Mouse (Mus musculus) liver, adult 2 months (tissue): ENCODE measurements around the gene Wscd2. TPM values are rescaled to one million over a fixed set of nuclear protein-coding genes. Genes with fewer than 3 reads are reported as not detected.

Experiments
- DNase-seq: peaks from one replicate; pipeline ENCODE4 v3.0.0-alpha.2; 2011; ENCODE audit warnings: low read depth, low spot score; ENCODE audit errors: extremely low read depth
- H3K27ac ChIP-seq: fragments of 200-500 bp; replicated peaks from 2 replicates; pipeline ENCODE4 v1.5.1; 2012; ENCODE audit warnings: low read depth, mild to moderate bottlenecking, control low read depth, inconsistent platforms, low read length; ENCODE audit not compliant: insufficient read depth
- H3K27me3 ChIP-seq: fragments of 200-500 bp; 2 replicates; pipeline ENCODE4 v1.6.1; 2012; ENCODE audit warnings: mild to moderate bottlenecking, moderate library complexity, low read length, inconsistent platforms; ENCODE audit not compliant: control insufficient read depth, insufficient read depth
- H3K36me3 ChIP-seq: fragments of 200-500 bp; 2 replicates; pipeline ENCODE4 v1.6.1; 2012; ENCODE audit warnings: low read length, inconsistent platforms; ENCODE audit not compliant: control insufficient read depth, insufficient read depth
- H3K4me1 ChIP-seq: fragments of 200-500 bp; 2 replicates; pipeline ENCODE4 v1.6.1; 2011; ENCODE audit warnings: low read length; ENCODE audit not compliant: control insufficient read depth, insufficient read depth
- H3K4me3 ChIP-seq: fragments of 200-500 bp; 2 replicates; pipeline ENCODE4 v1.5.1; 2011; ENCODE audit warnings: low read depth, mild to moderate bottlenecking, control low read depth, low read length, moderate library complexity; ENCODE audit not compliant: insufficient read depth
- H3K79me2 ChIP-seq: fragments of 200-500 bp; 2 replicates; pipeline ENCODE4 v1.6.1; 2012; ENCODE audit warnings: inconsistent platforms, mild to moderate bottlenecking, low read length, moderate library complexity; ENCODE audit not compliant: control insufficient read depth, insufficient read depth
- H3K9ac ChIP-seq: fragments of 200-500 bp; 2 replicates; pipeline ENCODE4 v1.6.1; 2012; ENCODE audit warnings: low read depth, mild to moderate bottlenecking, control low read depth, inconsistent platforms, low read length
- CTCF ChIP-seq: fragments of 200-500 bp; IDR thresholded peaks from 2 replicates; pipeline ENCODE4 v1.5.1; 2011; ENCODE audit warnings: low read depth, low read length, control low read depth
- POLR2A ChIP-seq: fragments of 200-500 bp; IDR thresholded peaks from 2 replicates; pipeline ENCODE4 v1.6.1; 2011; ENCODE audit warnings: low read length, control low read depth; ENCODE audit not compliant: insufficient read depth; ENCODE audit errors: extremely low read depth
- WGBS: fragments of 180-500 bp; shearing (Covaris S2); methylation state at CpG from one replicate; pipeline ENCODE4 v1.1.7; 2018; 5-methylcytosine and 5-hydroxymethylcytosine counted together
- polyA plus RNA-seq: library from polyadenylated mRNA; depleted of rRNA; stranded (reverse); fragments of >200 nt; gene quantifications from 2 replicates; pipeline ENCODE4 v1.2.3, GENCODE M21; 2012
- total RNA-seq: library from RNA; depleted of rRNA; stranded (reverse); fragments of >200 nt; gene quantifications from 2 replicates; pipeline ENCODE4 v1.2.3, GENCODE M21; 2014

Gene Wscd2
- total and polyA plus RNA-seq, 2 experiments = 0.05 to 0.09 TPM

DNA sequence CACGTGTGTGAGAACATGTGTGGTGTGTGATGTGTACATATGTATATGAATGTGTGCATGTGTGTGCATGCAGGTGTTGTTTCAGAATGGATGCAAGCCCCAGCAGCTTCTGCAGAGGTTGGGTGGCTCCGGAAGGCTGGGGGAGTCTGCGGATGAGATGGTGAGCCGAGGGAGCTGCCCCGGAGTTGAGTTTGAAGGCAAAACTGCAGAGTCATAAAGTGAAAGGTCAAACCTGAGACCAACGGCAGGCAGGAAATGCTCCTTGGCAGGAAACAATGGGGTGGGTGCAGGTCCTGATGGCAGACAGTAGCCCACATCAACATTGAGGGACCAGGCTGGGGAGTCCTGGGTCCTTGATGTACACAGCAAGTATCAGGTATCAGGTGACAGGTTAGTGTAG is 15.9 kb downstream of the Wscd2 start:
- WGBS = 60% methylated on average over 6 of the region's 6 CpGs
- Histone ChIP-seq H3K9ac (no peak overlapping the region), H3K4me1 (no peaks in the 10 kb centered on the region), H3K79me2 (no peaks in the 10 kb centered on the region), H3K4me3 (no peak overlapping the region), H3K27me3 (no peaks in the 10 kb centered on the region), H3K27ac (no peak overlapping the region), H3K36me3 (no peaks in the 10 kb centered on the region)
- TF ChIP-seq CTCF (no peak), POLR2A (no peak)
- no peak for DNase-seq

DNA sequence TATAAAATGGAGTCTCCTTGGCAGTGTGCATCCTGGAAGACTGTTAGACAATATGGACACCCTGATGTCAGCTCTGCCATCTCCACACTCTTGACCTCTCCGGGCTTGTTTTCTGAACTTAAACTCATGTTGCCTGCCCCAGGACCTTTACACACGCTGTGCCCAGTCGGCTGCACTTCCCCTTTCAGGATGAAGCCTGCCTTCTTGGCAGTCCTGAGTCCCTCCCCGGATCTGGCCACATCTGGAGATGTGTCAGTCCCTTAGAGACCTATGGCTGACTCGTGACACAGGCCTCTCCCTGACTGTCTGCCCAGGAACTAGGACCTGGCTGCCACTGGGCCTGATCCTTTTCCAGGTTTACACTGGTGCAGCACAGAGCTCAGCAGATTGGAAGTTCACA is 16.6 kb downstream of the Wscd2 start:
- Histone ChIP-seq H3K4me3 (no peak overlapping the region), H3K4me1 (no peaks in the 10 kb centered on the region), H3K9ac (no peak overlapping the region), H3K27ac (no peak overlapping the region), H3K36me3 (no peaks in the 10 kb centered on the region), H3K27me3 (no peaks in the 10 kb centered on the region), H3K79me2 (no peaks in the 10 kb centered on the region)
- 77% methylated on average over 5 of the region's 5 CpGs for WGBS
- TF ChIP-seq CTCF (no peak), POLR2A (no peak)
- no peak for DNase-seq

DNA sequence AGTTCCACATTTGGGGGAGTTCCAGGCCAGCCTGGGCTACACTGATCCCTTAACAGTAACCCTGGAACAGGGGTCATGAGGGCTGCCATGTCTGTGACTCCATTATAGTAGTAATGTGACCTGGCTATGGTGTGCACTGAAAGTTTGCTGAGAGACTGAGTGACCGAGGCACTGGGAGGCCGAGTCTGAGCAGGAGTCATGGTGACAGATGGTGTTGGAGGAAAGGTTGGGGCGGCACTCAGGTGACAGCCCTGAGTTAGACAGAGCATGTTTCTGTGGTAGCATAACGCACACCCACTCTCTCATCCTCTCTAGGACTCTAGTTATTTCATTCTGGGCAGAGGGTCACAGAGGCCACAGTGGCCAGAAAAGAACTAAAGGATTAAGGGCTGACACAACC is 19.0 kb downstream of the Wscd2 start:
- no peak overlapping the region for H3K4me3 ChIP-seq
- no peak overlapping the region for H3K9ac ChIP-seq
- 78% methylated on average over 4 of the region's 4 CpGs for WGBS
- TF ChIP-seq CTCF (no peak), POLR2A (no peak)
- no peak for DNase-seq
- H3K36me3 ChIP-seq = no peaks in the 10 kb centered on the region
- H3K27me3 ChIP-seq = no peaks in the 10 kb centered on the region
- H3K79me2 ChIP-seq = no peaks in the 10 kb centered on the region
- H3K4me1 ChIP-seq = no peaks in the 10 kb centered on the region
- no peak overlapping the region for H3K27ac ChIP-seq

DNA sequence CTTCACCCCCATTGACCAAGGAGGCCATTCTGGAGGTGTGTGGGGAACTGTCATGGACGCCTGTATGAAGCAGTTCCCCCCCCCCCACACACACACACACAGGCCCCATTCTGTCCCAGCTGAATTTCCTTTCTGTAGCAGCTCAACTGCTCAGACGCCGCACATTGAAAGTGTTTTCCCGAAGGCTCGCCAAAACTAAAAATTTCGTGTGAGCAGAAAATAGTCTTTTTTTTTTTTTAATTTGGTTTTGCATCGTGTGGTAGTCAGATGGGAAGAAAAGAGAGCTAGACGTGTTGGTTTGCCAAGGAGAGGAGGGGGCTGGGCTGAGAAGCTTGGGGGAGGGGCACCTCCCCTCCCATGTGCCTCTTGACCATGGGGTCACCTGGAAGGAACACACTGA is 23.5 kb downstream of the Wscd2 start:
- no peak for DNase-seq
- H3K27me3 ChIP-seq = no peaks in the 10 kb centered on the region
- H3K4me3 ChIP-seq = no peak overlapping the region
- H3K79me2 ChIP-seq = no peaks in the 10 kb centered on the region
- no peak overlapping the region for H3K9ac ChIP-seq
- H3K4me1 ChIP-seq = no peaks in the 10 kb centered on the region
- 69% methylated on average over 8 of the region's 8 CpGs for WGBS
- H3K27ac ChIP-seq = no peak overlapping the region
- TF ChIP-seq CTCF (no peak), POLR2A (no peak)
- H3K36me3 ChIP-seq = no peaks in the 10 kb centered on the region

DNA sequence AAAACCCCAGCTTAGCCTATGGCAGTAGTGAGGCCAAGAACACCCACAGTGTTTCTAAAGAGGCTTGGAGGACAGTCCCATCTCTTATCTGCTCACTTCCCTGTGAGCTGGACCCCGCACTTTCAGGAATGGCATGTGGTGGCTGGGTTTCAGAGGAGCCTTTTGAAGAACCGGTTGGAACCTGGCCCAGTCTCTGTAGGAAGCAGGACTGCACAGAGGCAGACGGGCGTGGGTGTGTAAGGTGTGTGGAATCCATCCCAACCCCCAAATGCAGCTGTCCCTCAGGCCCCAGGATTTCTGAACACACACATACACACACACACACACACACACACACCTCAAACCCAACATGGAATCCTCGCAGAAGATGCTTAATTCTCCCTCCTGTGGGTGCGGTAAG is 23.9 kb downstream of the Wscd2 start:
- no peak for DNase-seq
- Histone ChIP-seq H3K4me3 (no peak overlapping the region), H3K79me2 (no peaks in the 10 kb centered on the region), H3K4me1 (no peaks in the 10 kb centered on the region), H3K27ac (no peak overlapping the region), H3K36me3 (no peaks in the 10 kb centered on the region), H3K27me3 (no peaks in the 10 kb centered on the region), H3K9ac (no peak overlapping the region)
- TF ChIP-seq POLR2A (no peak), CTCF (no peak)
- 76% methylated on average over 6 of the region's 6 CpGs for WGBS

DNA sequence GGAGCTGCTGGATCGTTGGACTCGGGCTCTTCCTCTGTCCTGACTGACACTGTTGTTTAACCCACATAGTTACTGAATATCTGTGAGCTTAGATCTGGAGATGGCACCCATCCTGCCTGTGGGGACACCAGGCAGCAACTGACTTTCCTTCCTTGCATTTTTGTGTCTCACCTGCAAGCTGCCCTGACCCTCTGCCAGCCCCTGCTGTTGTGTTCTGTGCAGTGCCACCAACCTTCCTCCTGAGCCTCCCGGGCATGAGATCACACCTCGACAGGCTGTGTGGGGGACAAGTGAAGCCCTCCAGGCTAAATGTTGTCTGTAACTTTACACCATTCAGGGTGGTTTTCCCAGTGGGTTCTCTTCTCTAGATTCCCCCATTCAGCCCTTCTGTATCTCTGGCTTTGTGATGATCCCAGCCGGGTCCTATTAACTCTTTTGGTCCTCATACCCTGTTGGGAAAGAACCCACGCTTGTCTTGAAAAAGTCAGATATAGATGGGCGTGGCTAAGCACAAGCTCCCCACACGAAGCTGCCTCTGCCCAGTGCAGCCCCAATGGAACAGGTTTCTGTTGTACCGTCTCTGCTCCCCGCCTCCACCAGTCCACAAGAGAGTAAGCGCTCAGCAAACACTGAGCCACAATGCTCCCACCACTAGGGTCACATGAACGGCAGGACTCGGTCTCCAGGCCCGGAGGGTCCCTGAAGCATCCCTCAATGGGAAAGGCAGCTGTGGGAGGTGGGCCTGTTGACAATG is 26.2 kb downstream of the Wscd2 start:
- Histone ChIP-seq H3K27ac (no peak overlapping the region), H3K4me3 (no peak overlapping the region), H3K27me3 (no peaks in the 10 kb centered on the region), H3K79me2 (no peaks in the 10 kb centered on the region), H3K9ac (no peak overlapping the region), H3K4me1 (no peaks in the 10 kb centered on the region), H3K36me3 (no peaks in the 10 kb centered on the region)
- TF ChIP-seq POLR2A (no peak), CTCF (no peak)
- WGBS = 31% methylated on average over 14 of the region's 14 CpGs
- DNase-seq = no peak
